Mouse (Mus musculus) E14TG2a.4 (cell line): Measurements from ENCODE around the gene Il15.

Source experiments
- CTCF ChIP-seq: conservative IDR thresholded peaks from 2 replicates; pipeline ENCODE4 v1.5.1; 2014; ENCODE audit warnings: low read length
- NANOG ChIP-seq: IDR thresholded peaks from 2 replicates; pipeline ENCODE4 v1.6.1; 2014; ENCODE audit warnings: borderline replicate concordance, low read length, mixed read lengths

GRCm38 (mm10) chr8:82349299-82349698 lies 53.7 kb downstream of the Il15 start:
- TF ChIP-seq CTCF (no peak), NANOG (no peak)
